Mouse (Mus musculus): ENCODE results near the gene Srbd1.

GRCm38 (mm10) chr17:86149726-86150125, 4.8 kb upstream of the Srbd1 start:
- no peak for TF ChIP-seq CTCF (IDR thresholded peaks at IDR 0.05; ENCODE audit: low read depth, low read length)
- no peak for TF ChIP-seq POLR2A (IDR thresholded peaks at IDR 0.05; ENCODE audit: insufficient read depth, low read length)
